Mouse (Mus musculus): Measurements from ENCODE around the gene Tmem135. TPM values are rescaled to one million over a fixed set of nuclear protein-coding genes. Genes with fewer than 3 reads are reported as not detected.

Tmem135 gene
- polyA plus RNA-seq, 1 experiment from 2014 or later: 29.4 TPM

DNA sequence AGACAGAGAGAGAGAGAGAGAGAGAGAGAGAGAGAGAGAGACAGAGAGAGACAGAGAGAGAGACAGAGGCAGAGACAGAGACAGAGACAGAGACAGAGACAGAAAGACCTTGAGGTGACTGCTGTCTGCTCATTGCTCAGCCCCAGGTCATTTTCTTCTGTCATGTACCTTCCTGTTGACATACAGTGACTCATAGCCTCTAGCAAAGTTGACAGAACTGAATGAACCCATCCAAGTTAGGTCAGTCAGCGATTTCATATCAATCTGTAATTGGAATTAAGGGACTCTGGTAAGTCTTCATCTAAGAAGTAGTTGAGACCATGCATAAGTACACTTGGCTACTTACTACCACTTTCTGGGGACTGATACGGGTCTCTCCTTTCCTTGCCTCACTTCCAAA lies 27.2 kb upstream of the Tmem135 start:
- no peak overlapping the region for H3K4me2 ChIP-seq (ENCODE audit: low read length)
- H3K4me3 ChIP-seq (ENCODE audit: low read length): no peak overlapping the region
- H3K4me1 ChIP-seq (ENCODE audit: control insufficient read depth, insufficient read depth, low read depth, low read length): no peaks in the 10 kb centered on the region
- no peaks in the 10 kb centered on the region for H3K36me3 ChIP-seq (ENCODE audit: control insufficient read depth, insufficient read depth, low read length)
- no peaks in the 10 kb centered on the region for H3K27me3 ChIP-seq (replicated peaks; ENCODE audit: control insufficient read depth, insufficient read depth, low read length)
- no peak for ATAC-seq
- H3K9me3 ChIP-seq (ENCODE audit: control insufficient read depth, low read length): no peaks in the 10 kb centered on the region
- WGBS: 94% methylated on average over 2 of the region's 2 CpGs
- H3K27ac ChIP-seq (ENCODE audit: low read depth, low read length): no peak overlapping the region
- H3K9ac ChIP-seq (ENCODE audit: low read depth, low read length): no peak overlapping the region

DNA sequence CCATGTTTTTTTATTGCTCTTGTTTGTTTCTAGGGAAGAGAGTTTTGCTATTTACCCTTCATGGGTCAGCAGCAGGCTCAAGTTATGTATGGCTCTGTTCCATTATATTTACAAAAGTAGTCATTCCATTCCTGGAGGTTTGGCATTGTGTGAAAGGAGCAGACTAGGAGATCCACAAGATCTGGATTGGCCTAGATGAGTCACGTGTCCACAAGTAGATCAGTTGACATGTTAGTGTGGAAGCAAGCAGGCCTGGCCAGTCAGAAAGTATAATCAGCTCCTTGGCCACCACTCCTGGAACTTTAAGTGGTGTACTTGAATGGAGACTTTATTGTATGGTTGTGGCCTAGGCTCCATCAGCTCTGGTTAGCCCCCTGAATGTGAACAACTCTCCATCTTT lies 25.3 kb upstream of the Tmem135 start:
- Histone ChIP-seq H3K4me2 (ENCODE audit: low read length) (no peak overlapping the region), H3K36me3 (ENCODE audit: control insufficient read depth, insufficient read depth, low read length) (no peaks in the 10 kb centered on the region), H3K27me3 (replicated peaks; ENCODE audit: control insufficient read depth, insufficient read depth, low read length) (no peaks in the 10 kb centered on the region), H3K9me3 (ENCODE audit: control insufficient read depth, low read length) (no peaks in the 10 kb centered on the region), H3K4me1 (ENCODE audit: control insufficient read depth, insufficient read depth, low read depth, low read length) (no peaks in the 10 kb centered on the region), H3K9ac (ENCODE audit: low read depth, low read length) (no peak overlapping the region), H3K27ac (ENCODE audit: low read depth, low read length) (no peak overlapping the region), H3K4me3 (ENCODE audit: low read length) (no peak overlapping the region)
- no peak for ATAC-seq
- 88% methylated on average over 1 of the region's 1 CpGs for WGBS

DNA sequence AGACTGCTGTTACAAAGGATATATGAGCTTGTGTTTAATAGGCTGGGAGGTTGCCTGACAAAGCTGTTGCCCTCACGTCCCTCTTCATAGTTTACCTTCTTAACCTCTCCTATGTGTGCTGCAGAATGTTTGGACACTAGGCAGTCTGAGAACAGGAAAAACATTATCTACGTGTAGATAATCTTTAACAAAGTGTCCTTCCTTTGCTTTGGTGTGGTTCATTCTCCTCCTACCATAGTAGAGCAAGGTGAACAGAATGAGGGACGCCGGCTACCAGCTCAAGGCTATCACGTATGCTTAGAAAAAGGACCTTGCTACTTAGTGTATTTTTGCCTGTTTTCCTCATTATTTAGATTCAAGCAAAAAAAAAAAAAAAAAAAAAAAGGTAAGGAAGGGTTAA lies 24.8 kb upstream of the Tmem135 start:
- WGBS: 88% methylated on average over 5 of the region's 5 CpGs
- H3K9ac ChIP-seq (ENCODE audit: low read depth, low read length): no peak overlapping the region

DNA sequence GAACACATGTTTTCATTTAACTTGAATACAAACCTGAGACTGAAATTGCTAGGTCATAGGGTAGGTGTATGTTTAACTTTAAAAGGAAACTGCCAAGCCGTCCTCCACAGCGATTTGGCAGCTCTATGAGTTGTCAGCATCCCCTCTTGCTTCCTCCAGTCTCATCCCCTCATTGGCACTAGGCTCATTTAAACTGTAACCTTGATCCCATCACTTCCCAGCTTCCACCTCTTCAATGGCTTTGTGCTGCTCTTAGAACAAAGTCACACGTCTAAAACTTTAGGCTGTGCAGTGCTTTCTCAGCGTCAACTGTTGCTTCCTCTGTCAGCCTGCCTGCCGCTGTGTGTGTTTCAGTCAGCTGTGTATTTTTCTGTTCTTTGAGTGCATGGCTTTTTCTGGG lies 23.1 kb upstream of the Tmem135 start:
- no peak overlapping the region for H3K4me3 ChIP-seq (ENCODE audit: low read length)
- H3K4me1 ChIP-seq (ENCODE audit: control insufficient read depth, insufficient read depth, low read depth, low read length): no peaks in the 10 kb centered on the region
- WGBS: 59% methylated on average over 5 of the region's 5 CpGs
- H3K27me3 ChIP-seq (replicated peaks; ENCODE audit: control insufficient read depth, insufficient read depth, low read length): no peaks in the 10 kb centered on the region
- no peaks in the 10 kb centered on the region for H3K9me3 ChIP-seq (ENCODE audit: control insufficient read depth, low read length)
- no peak overlapping the region for H3K27ac ChIP-seq (ENCODE audit: low read depth, low read length)
- no peak for ATAC-seq
- no peak overlapping the region for H3K4me2 ChIP-seq (ENCODE audit: low read length)
- H3K9ac ChIP-seq (ENCODE audit: low read depth, low read length): no peak overlapping the region
- H3K36me3 ChIP-seq (ENCODE audit: control insufficient read depth, insufficient read depth, low read length): no peaks in the 10 kb centered on the region

More for the DNA sequence above, 24.8 kb upstream of the Tmem135 start:
- Histone ChIP-seq H3K27ac (ENCODE audit: low read depth, low read length) (no peak overlapping the region), H3K9me3 (ENCODE audit: control insufficient read depth, low read length) (no peaks in the 10 kb centered on the region), H3K4me3 (ENCODE audit: low read length) (no peak overlapping the region), H3K27me3 (replicated peaks; ENCODE audit: control insufficient read depth, insufficient read depth, low read length) (no peaks in the 10 kb centered on the region), H3K36me3 (ENCODE audit: control insufficient read depth, insufficient read depth, low read length) (no peaks in the 10 kb centered on the region), H3K4me2 (ENCODE audit: low read length) (no peak overlapping the region), H3K4me1 (ENCODE audit: control insufficient read depth, insufficient read depth, low read depth, low read length) (no peaks in the 10 kb centered on the region)
- ATAC-seq: no peak

DNA sequence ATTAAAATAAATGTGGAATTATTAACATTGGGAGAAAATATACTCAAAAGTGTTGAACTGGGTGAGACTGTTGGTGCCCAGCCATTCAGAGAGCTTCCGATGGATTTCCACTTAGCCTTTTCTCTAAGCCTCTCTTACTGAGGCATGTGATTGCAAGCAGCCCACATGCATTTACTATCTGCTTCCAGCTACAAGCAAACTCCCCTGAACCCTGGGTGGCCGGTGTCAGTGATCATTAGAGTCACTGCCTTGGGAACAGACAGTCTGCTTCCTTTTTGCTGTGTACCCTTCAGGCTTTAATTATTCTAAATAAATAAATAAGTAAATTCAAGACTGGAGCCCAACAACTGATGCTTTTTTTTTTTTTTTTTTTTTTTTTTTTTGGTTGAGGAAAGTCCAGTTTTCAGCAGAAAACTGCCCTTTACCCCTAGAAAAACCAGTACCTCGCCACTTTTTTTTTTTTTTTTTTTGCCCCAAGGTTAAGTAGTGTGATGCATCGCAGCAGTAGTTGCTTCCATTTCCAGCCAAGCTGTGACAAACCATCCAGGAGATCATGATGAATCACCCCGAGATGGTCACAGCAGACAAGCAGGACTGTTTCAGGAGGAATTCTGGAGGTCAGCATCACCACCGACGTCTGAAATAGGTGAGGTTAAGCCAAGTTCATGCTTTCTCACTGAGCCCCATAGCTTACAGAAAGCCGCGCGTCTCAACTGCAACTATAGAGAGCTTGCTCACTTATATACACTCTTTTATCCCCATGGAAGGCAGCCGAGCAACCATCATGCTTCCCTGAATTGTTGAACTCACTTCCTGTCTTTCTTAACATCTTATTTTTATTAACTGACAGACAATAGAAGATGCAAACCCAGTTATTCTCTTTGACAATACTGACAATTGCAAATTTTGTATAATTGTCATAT lies 22.0 kb upstream of the Tmem135 start:
- WGBS: 67% methylated on average over 11 of the region's 11 CpGs
- H3K9ac ChIP-seq (ENCODE audit: low read depth, low read length): no peak overlapping the region
- no peak overlapping the region for H3K4me3 ChIP-seq (ENCODE audit: low read length)
- H3K4me1 ChIP-seq (ENCODE audit: control insufficient read depth, insufficient read depth, low read depth, low read length): no peaks in the 10 kb centered on the region
- no peaks in the 10 kb centered on the region for H3K9me3 ChIP-seq (ENCODE audit: control insufficient read depth, low read length)
- H3K27ac ChIP-seq (ENCODE audit: low read depth, low read length): no peak overlapping the region
- no peak for ATAC-seq
- H3K27me3 ChIP-seq (replicated peaks; ENCODE audit: control insufficient read depth, insufficient read depth, low read length): no peaks in the 10 kb centered on the region
- no peak overlapping the region for H3K4me2 ChIP-seq (ENCODE audit: low read length)
- no peaks in the 10 kb centered on the region for H3K36me3 ChIP-seq (ENCODE audit: control insufficient read depth, insufficient read depth, low read length)

DNA sequence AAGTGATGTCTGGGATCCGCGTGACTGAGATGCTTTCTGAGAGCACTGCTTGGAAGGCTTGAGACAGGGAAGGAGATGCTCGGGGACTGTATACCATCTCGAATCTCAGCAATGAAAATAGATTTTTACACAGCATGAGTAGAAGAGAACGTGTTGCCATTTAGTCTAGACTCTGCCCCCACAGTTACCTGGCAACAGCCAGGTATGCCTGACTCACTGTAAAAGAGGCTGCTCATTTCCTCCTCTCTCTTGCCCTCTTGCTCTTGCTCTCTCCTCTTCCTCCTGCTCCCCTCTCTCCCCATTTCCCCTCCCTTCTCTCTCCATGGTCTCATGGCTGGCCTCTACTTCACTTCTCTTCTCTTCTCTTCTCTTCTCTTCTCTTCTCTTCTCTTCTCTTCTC lies 20.6 kb upstream of the Tmem135 start:
- Histone ChIP-seq H3K4me2 (ENCODE audit: low read length) (no peak overlapping the region), H3K27me3 (replicated peaks; ENCODE audit: control insufficient read depth, insufficient read depth, low read length) (no peaks in the 10 kb centered on the region), H3K4me1 (ENCODE audit: control insufficient read depth, insufficient read depth, low read depth, low read length) (no peaks in the 10 kb centered on the region), H3K27ac (ENCODE audit: low read depth, low read length) (no peak overlapping the region), H3K4me3 (ENCODE audit: low read length) (no peak overlapping the region), H3K36me3 (ENCODE audit: control insufficient read depth, insufficient read depth, low read length) (no peaks in the 10 kb centered on the region), H3K9ac (ENCODE audit: low read depth, low read length) (no peak overlapping the region), H3K9me3 (ENCODE audit: control insufficient read depth, low read length) (no peaks in the 10 kb centered on the region)
- 84% methylated on average over 5 of the region's 5 CpGs for WGBS
- ATAC-seq: no peak

DNA sequence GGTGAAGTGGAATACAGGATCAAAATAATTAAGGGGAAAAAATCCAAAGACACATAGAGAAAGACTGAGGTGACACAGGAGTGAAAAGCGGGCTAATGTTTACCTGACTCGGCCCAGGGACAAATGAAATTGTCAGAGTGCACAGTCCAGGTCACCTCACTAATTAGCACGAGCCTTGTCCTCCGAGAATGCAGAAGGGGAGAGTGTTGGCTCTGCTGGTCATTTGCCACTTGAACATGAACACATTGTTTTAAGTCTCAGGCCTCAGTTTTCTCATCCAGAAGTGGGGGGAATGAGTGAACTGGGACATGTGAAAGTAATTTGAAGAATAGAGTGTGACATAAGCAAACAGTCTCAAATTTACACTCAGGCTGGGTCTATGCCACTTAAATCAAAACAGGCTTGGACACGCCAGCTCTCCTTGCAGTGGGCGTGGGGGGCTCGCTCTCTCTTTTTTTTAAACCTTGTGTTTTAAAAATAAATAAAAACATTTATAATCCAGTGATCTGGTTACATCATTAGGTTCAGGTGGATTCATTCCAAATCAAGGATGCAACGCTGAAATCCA lies 19.8 kb upstream of the Tmem135 start:
- 60% methylated on average over 8 of the region's 8 CpGs for WGBS

DNA sequence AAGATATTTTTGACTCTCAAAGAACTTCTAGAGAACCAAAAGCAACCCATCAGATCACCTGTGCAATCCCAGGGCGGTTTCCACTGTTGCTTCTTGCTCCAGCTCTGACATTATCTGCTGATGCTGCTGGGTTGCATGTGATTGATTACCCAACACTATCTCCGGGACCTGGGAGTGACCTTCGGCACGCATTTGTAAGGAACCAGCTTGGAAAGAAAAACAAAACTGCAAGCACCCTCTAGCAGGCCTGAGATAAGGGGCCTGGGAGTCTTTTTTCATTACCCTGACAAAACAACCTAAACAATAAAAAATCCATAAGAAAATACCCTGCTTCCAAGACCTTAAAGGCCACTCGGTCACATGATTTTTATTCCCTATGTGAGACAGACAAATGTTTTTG lies 19.2 kb upstream of the Tmem135 start:
- no peak for ATAC-seq
- WGBS: 11% methylated on average over 5 of the region's 5 CpGs
- no peak overlapping the region for H3K9ac ChIP-seq (ENCODE audit: low read depth, low read length)

More for the DNA sequence above, 19.8 kb upstream of the Tmem135 start:
- Histone ChIP-seq H3K9ac (ENCODE audit: low read depth, low read length) (no peak overlapping the region), H3K27ac (ENCODE audit: low read depth, low read length) (no peak overlapping the region), H3K4me3 (ENCODE audit: low read length) (no peak overlapping the region), H3K36me3 (ENCODE audit: control insufficient read depth, insufficient read depth, low read length) (no peaks in the 10 kb centered on the region), H3K27me3 (replicated peaks; ENCODE audit: control insufficient read depth, insufficient read depth, low read length) (no peaks in the 10 kb centered on the region), H3K4me2 (ENCODE audit: low read length) (no peak overlapping the region), H3K9me3 (ENCODE audit: control insufficient read depth, low read length) (no peaks in the 10 kb centered on the region), H3K4me1 (ENCODE audit: control insufficient read depth, insufficient read depth, low read depth, low read length) (no peaks in the 10 kb centered on the region)
- no peak for ATAC-seq

DNA sequence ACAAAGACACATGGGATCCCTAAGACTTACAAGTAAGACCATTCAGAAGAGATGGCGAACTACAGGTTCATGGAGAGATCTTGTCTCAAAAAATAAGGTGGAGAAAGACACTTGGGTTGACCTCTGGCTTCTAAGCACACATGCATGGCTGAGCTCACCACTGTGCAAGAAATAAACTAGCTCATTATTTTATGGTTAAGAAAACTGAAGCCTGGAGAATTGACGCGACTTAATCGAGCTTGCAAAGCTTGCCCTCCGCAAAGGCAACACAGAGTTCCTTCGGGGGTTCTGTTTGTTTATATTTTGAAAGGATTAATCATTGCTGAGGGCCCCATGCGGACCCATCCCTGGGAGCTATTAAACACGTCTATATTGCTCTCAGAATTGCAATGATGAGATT lies 18.6 kb upstream of the Tmem135 start:
- ATAC-seq: no peak
- no peak overlapping the region for H3K27ac ChIP-seq (ENCODE audit: low read depth, low read length)
- H3K27me3 ChIP-seq (replicated peaks; ENCODE audit: control insufficient read depth, insufficient read depth, low read length): no peaks in the 10 kb centered on the region
- H3K9ac ChIP-seq (ENCODE audit: low read depth, low read length): no peak overlapping the region
- H3K4me3 ChIP-seq (ENCODE audit: low read length): no peak overlapping the region
- no peaks in the 10 kb centered on the region for H3K4me1 ChIP-seq (ENCODE audit: control insufficient read depth, insufficient read depth, low read depth, low read length)
- WGBS: 33% methylated on average over 8 of the region's 8 CpGs
- no peak overlapping the region for H3K4me2 ChIP-seq (ENCODE audit: low read length)
- H3K36me3 ChIP-seq (ENCODE audit: control insufficient read depth, insufficient read depth, low read length): no peaks in the 10 kb centered on the region
- H3K9me3 ChIP-seq (ENCODE audit: control insufficient read depth, low read length): no peaks in the 10 kb centered on the region

More for the DNA sequence above, 19.2 kb upstream of the Tmem135 start:
- Histone ChIP-seq H3K4me3 (ENCODE audit: low read length) (no peak overlapping the region), H3K27ac (ENCODE audit: low read depth, low read length) (no peak overlapping the region), H3K27me3 (replicated peaks; ENCODE audit: control insufficient read depth, insufficient read depth, low read length) (no peaks in the 10 kb centered on the region), H3K4me2 (ENCODE audit: low read length) (no peak overlapping the region), H3K9me3 (ENCODE audit: control insufficient read depth, low read length) (no peaks in the 10 kb centered on the region), H3K36me3 (ENCODE audit: control insufficient read depth, insufficient read depth, low read length) (no peaks in the 10 kb centered on the region), H3K4me1 (ENCODE audit: control insufficient read depth, insufficient read depth, low read depth, low read length) (no peaks in the 10 kb centered on the region)

Data from hindbrain, embryonic 16.5 days (tissue).